Mouse (Mus musculus): ENCODE data around the gene Nell2. TPM values are rescaled to one million over a fixed set of nuclear protein-coding genes. Genes with fewer than 3 reads are reported as not detected.
A peak's percentile ranks its signal among the peaks of the same experiment; 100 is the strongest.

Gene Nell2
- polyA plus RNA-seq, 2 experiments, result 16.2 to 17.5 TPM

DNA sequence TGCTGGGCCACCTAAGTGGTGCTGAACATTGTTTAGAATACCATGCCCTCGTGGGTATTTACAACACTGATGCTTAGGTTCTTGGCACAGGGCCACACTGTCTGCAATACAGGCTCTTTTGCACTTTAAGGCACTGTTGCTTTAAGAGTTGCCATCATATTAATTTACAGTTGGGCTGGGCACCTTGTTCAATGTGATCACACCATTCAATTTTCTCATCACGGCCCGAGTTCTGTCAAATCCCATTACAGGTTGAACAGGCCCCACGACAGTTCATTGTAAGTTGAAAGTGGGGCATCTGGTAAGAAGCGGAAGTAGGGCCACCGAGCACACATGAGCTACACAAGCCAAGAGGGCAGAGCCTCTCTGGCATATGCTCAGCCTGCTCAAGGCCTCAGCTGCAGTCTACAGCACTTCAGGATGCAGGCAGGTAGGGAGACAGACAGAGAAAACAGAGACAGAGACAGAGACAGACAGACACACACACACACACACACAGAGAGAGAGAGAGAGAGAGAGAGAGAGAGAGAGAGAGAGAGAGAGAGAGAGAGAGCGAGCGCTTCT is 421.0 kb downstream of the Nell2 start:
- Histone ChIP-seq H3K4me1 (ENCODE audit: control insufficient read depth, insufficient read depth, low read length) (no peaks in the 10 kb centered on the region), H3K4me3 (replicated peaks; ENCODE audit: low read length) (no peak overlapping the region), H3K9me3 (ENCODE audit: control insufficient read depth, low read length) (no peaks in the 10 kb centered on the region), H3K27me3 (ENCODE audit: control insufficient read depth, insufficient read depth, low read length) (no peaks in the 10 kb centered on the region), H3K27ac (replicated peaks; ENCODE audit: low read depth, low read length) (no peak overlapping the region), H3K36me3 (ENCODE audit: control insufficient read depth, insufficient read depth, low read length) (no peaks in the 10 kb centered on the region), H3K4me2 (replicated peaks; ENCODE audit: low read depth, low read length, severe bottlenecking) (no peak overlapping the region), H3K9ac (ENCODE audit: low read depth, low read length, severe bottlenecking) (no peak overlapping the region)
- WGBS, result 43% methylated on average over 8 of the region's 8 CpGs
- no peak for ATAC-seq (ENCODE audit: low FRiP score, low read depth)
- TF ChIP-seq POLR2A (IDR thresholded peaks at IDR 0.05; ENCODE audit: borderline replicate concordance, extremely low read depth, insufficient read depth, insufficient read length), result no peak
- DNase-seq (ENCODE audit: low spot score), result peak; percentile 14

DNA sequence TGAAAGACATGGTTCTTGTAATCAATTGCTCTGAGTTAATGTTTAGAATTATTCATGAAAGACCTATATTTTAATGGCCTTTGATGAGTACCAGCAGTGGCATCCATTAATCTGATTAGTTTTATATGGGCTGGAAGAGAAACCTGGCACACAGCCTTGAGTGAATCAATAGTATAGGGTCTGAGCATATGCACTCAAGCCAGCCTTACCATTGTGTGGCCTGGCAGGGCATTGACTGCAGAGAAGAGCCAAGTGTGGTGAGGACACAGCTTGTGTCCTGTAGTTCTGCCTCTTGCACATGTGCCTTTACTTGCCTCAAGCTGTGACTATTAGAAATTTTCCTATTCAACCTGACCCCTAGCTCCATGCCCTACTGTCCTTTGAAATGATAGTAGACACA is 426.8 kb downstream of the Nell2 start:
- Histone ChIP-seq H3K36me3 (ENCODE audit: control insufficient read depth, insufficient read depth, low read length) (no peaks in the 10 kb centered on the region), H3K4me2 (replicated peaks; ENCODE audit: low read depth, low read length, severe bottlenecking) (no peak overlapping the region), H3K4me1 (ENCODE audit: control insufficient read depth, insufficient read depth, low read length) (0 out of 2 replicates have a peak, but pooled peaks cover 5% of the 10 kb centered on the region), H3K27me3 (ENCODE audit: control insufficient read depth, insufficient read depth, low read length) (no peaks in the 10 kb centered on the region), H3K9ac (ENCODE audit: low read depth, low read length, severe bottlenecking) (no peak overlapping the region), H3K9me3 (ENCODE audit: control insufficient read depth, low read length) (no peaks in the 10 kb centered on the region), H3K27ac (replicated peaks; ENCODE audit: low read depth, low read length) (no peak overlapping the region), H3K4me3 (replicated peaks; ENCODE audit: low read length) (no peak overlapping the region)
- ATAC-seq (ENCODE audit: low FRiP score, low read depth), result no peak
- DNase-seq (ENCODE audit: low spot score), result no peak
- TF ChIP-seq POLR2A (IDR thresholded peaks at IDR 0.05; ENCODE audit: borderline replicate concordance, extremely low read depth, insufficient read depth, insufficient read length), result no peak

DNA sequence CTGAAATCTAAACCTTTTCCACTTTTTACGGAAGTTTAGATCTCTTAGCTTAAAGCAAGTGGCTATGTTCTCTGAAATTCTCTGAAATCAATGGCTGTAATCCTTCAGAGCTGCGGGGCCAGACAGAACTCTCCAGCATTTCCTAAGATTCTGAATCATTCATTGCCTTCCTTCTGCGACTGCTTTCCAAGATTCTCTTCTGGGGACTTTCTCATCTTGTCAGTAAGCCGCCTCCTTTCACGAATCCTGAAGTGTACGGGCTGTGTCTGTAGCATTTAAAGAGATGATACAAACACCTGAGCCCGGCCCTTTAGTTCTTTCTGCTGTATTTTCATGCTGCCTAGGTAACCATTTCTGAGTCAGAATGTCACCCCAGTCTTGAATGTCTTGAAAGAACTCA is 428.2 kb downstream of the Nell2 start:
- no peak for ATAC-seq (ENCODE audit: low FRiP score, low read depth)
- Histone ChIP-seq H3K4me1 (ENCODE audit: control insufficient read depth, insufficient read depth, low read length) (0 out of 2 replicates have a peak, but pooled peaks cover 5% of the 10 kb centered on the region), H3K27me3 (ENCODE audit: control insufficient read depth, insufficient read depth, low read length) (no peaks in the 10 kb centered on the region), H3K4me3 (replicated peaks; ENCODE audit: low read length) (no peak overlapping the region), H3K9ac (ENCODE audit: low read depth, low read length, severe bottlenecking) (no peak overlapping the region), H3K27ac (replicated peaks; ENCODE audit: low read depth, low read length) (no peak overlapping the region), H3K9me3 (ENCODE audit: control insufficient read depth, low read length) (no peaks in the 10 kb centered on the region), H3K36me3 (ENCODE audit: control insufficient read depth, insufficient read depth, low read length) (no peaks in the 10 kb centered on the region), H3K4me2 (replicated peaks; ENCODE audit: low read depth, low read length, severe bottlenecking) (no peak overlapping the region)
- WGBS, result 87% methylated on average over 7 of the region's 7 CpGs
- TF ChIP-seq POLR2A (IDR thresholded peaks at IDR 0.05; ENCODE audit: borderline replicate concordance, extremely low read depth, insufficient read depth, insufficient read length), result no peak
- no peak for DNase-seq (ENCODE audit: low spot score)

GRCm38 (mm10) chr15:95085962-95086361 is 442.4 kb downstream of the Nell2 start:
- H3K4me1 ChIP-seq (ENCODE audit: control insufficient read depth, insufficient read depth, low read length), result no peaks in the 10 kb centered on the region
- 81% methylated on average over 7 of the region's 7 CpGs for WGBS
- no peak overlapping the region for H3K4me3 ChIP-seq (replicated peaks; ENCODE audit: low read length)
- no peaks in the 10 kb centered on the region for H3K36me3 ChIP-seq (ENCODE audit: control insufficient read depth, insufficient read depth, low read length)
- no peak overlapping the region for H3K4me2 ChIP-seq (replicated peaks; ENCODE audit: low read depth, low read length, severe bottlenecking)
- no peak for ATAC-seq (ENCODE audit: low FRiP score, low read depth)
- H3K9me3 ChIP-seq (ENCODE audit: control insufficient read depth, low read length), result no peaks in the 10 kb centered on the region
- H3K27ac ChIP-seq (replicated peaks; ENCODE audit: low read depth, low read length), result no peak overlapping the region
- no peak for DNase-seq (ENCODE audit: low spot score)
- H3K9ac ChIP-seq (ENCODE audit: low read depth, low read length, severe bottlenecking), result no peak overlapping the region
- H3K27me3 ChIP-seq (ENCODE audit: control insufficient read depth, insufficient read depth, low read length), result no peaks in the 10 kb centered on the region
- no peak for TF ChIP-seq POLR2A (IDR thresholded peaks at IDR 0.05; ENCODE audit: borderline replicate concordance, extremely low read depth, insufficient read depth, insufficient read length)

- H3K27me3 ChIP-seq (ENCODE audit: control insufficient read depth, insufficient read depth, low read length), result no peaks in the 10 kb centered on the region
- 91% methylated on average over 11 of the region's 11 CpGs for WGBS
- no peak overlapping the region for H3K27ac ChIP-seq (replicated peaks; ENCODE audit: low read depth, low read length)
- no peak for TF ChIP-seq POLR2A (IDR thresholded peaks at IDR 0.05; ENCODE audit: borderline replicate concordance, extremely low read depth, insufficient read depth, insufficient read length)
- no peaks in the 10 kb centered on the region for H3K9me3 ChIP-seq (ENCODE audit: control insufficient read depth, low read length)
- no peak overlapping the region for H3K4me2 ChIP-seq (replicated peaks; ENCODE audit: low read depth, low read length, severe bottlenecking)
- H3K36me3 ChIP-seq (ENCODE audit: control insufficient read depth, insufficient read depth, low read length), result no peaks in the 10 kb centered on the region
- DNase-seq (ENCODE audit: low spot score), result no peak
- H3K4me3 ChIP-seq (replicated peaks; ENCODE audit: low read length), result no peak overlapping the region
- H3K4me1 ChIP-seq (ENCODE audit: control insufficient read depth, insufficient read depth, low read length), result no peaks in the 10 kb centered on the region
- H3K9ac ChIP-seq (ENCODE audit: low read depth, low read length, severe bottlenecking), result no peak overlapping the region
- no peak for ATAC-seq (ENCODE audit: low FRiP score, low read depth)
These were observed 446.7 kb downstream of the Nell2 start for GRCm38 (mm10) chr15:95081654-95082053.

- DNase-seq (ENCODE audit: low spot score), result no peak
- WGBS, result 86% methylated on average over 12 of the region's 12 CpGs
- Histone ChIP-seq H3K4me3 (replicated peaks; ENCODE audit: low read length) (no peak overlapping the region), H3K4me1 (ENCODE audit: control insufficient read depth, insufficient read depth, low read length) (no peaks in the 10 kb centered on the region), H3K36me3 (ENCODE audit: control insufficient read depth, insufficient read depth, low read length) (no peaks in the 10 kb centered on the region), H3K9ac (ENCODE audit: low read depth, low read length, severe bottlenecking) (no peak overlapping the region), H3K27me3 (ENCODE audit: control insufficient read depth, insufficient read depth, low read length) (no peaks in the 10 kb centered on the region), H3K27ac (replicated peaks; ENCODE audit: low read depth, low read length) (no peak overlapping the region), H3K9me3 (ENCODE audit: control insufficient read depth, low read length) (no peaks in the 10 kb centered on the region), H3K4me2 (replicated peaks; ENCODE audit: low read depth, low read length, severe bottlenecking) (no peak overlapping the region)
- ATAC-seq (ENCODE audit: low FRiP score, low read depth), result no peak
- no peak for TF ChIP-seq POLR2A (IDR thresholded peaks at IDR 0.05; ENCODE audit: borderline replicate concordance, extremely low read depth, insufficient read depth, insufficient read length)
These were observed 453.0 kb downstream of the Nell2 start for GRCm38 (mm10) chr15:95075356-95075755.
